Mouse (Mus musculus) kidney, adult 9 months (tissue): ENCODE measurements around the gene Phactr3.

Experiments used
- DNase-seq: peaks from one replicate; pipeline ENCODE4 v3.0.0; 2022

Gene Phactr3

GRCm38 (mm10) chr2:178137518-178137917 lies 18.7 kb downstream of the Phactr3 start:
- peak; percentile 25 for DNase-seq

- no peak for DNase-seq
Observed at GRCm38 (mm10) chr2:178141489-178141922, 22.7 kb downstream of the Phactr3 start.

DNA sequence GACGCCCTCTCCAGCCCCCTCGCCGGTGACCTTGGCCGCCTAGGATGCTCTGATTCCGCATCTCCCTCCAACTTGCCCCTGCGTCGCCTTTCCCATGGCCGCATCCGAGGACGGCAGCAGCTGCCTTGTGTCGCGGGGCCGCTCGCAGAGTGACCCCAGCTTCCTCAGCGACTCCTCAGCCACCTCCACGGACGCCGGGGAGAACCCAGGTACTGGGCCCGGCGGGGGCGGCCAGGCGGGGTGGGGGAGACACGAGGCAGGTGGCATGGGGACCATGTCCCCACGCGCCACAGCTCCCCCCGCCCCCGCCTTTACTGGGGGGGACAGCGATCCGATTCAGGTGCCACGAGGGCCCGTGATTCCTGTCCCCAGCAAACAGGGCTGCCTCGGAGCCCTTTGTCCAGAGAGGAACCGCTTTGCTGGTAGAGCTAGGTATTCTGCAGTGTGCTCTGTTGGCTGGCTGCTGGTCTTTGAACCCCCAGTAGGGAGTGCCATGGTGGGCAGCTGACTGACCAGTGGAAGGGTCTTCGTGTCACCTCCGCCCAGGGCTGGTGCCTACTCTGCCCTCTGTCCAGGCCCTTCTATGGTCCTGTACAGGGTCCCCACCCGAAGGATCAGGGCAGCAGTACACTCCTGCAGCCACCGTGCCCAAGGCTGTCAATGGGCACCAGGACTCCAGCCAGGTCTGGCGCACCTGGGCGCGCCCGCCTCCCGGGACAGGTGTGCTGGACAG lies 23.7 kb downstream of the Phactr3 start:
- no peak for DNase-seq

- DNase-seq = no peak
Observed at GRCm38 (mm10) chr2:178143024-178143415, 24.2 kb downstream of the Phactr3 start.

GRCm38 (mm10) chr2:178143898-178144297 lies 25.1 kb downstream of the Phactr3 start:
- no peak for DNase-seq

GRCm38 (mm10) chr2:178149312-178149711 lies 30.5 kb downstream of the Phactr3 start:
- DNase-seq = no peak

DNA sequence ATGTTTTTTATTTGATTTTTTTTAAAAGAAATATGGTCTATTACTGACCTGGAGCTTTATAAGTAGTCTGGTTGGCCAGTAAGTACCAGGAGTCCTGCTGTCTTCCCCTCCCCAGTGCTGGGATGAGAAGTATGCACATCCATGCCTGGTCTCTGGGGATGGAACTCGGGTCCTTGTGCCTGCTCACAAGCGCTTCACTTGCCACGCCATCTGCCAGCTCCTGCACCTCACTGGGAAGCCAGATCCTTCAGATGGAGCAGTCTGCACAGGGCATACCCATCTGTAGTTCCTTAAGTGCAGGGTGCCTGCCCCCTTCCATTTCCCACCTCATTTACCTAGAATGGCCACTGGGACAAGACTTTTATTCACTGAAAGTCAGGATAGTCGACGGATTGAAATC lies 31.9 kb downstream of the Phactr3 start:
- DNase-seq = no peak

- DNase-seq = no peak
Observed at GRCm38 (mm10) chr2:178153601-178154000, 34.8 kb downstream of the Phactr3 start.

DNA sequence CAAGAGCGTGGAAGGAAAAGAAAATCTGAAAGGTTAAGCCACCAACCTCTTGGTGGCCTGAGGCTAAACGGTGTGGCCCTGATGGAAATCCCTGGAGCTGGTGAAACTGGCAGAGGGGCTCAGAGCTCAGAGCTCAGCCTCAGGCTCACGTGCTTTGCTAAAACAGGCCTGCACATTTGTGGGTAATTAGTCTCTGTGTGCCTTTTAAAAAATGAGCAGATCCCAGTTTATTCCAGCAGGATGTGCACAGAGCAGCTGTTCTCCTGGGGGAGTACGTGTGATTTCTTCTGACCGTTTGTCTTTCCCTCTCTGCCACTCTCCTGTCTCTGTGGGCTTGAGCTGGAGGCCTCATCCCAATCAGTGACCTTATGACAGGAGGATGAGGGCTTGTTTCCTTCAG lies 35.4 kb downstream of the Phactr3 start:
- DNase-seq = no peak

DNA sequence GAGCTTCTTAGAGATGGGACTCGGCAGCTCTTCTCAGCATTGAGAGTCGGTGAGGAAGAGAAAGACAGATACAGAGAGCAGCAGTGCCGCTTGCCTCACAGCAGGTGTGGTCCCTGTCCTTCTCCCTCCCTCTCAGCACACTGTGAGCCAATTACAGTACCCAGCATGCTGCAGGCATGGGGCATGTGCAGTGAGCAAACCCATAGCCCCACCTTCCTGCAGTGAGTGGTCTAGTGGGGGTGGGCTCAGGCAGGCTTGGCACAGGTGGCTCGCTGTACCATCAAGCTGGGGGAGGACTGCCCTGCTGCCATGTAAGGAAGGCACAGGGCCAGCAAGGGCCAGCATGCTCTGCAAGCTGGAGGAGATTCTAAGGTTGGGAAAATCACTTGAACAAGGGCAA lies 35.8 kb downstream of the Phactr3 start:
- DNase-seq = no peak

DNA sequence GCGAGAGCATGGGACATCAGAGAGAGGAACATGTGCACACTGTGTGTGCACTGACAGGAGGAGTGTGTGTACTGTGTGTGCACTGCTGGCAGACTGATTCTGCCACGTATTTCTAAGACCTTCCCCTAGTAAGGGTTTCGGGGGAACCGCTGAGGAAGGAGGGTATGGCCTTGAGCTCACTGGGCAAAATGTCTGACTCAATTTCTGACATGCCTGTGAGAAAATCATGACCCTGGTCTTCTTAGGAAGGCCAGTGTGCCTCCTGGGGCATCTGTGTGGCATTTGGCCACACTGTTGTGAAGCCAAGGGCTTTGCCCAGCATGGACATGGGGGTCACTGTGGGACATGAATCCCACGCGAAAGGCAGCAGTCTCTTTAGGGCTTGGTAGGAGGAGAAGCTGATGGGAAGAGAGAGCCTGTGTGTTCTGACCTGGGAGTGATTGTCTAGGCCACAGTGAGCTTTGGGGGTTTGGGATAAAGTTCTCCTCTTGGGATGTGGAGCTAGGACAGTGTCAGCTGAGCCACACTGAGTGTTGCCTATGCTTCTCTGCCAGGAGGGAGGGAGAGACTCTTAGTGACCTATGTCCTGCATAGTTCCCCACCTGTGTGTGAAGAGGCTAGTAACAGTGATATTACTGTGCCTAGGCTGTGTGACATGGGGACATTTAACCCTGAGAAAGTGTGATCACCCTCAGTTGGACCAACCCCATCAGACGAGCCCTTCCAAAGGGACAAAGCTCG lies 36.6 kb downstream of the Phactr3 start:
- no peak for DNase-seq

GRCm38 (mm10) chr2:178155917-178156282 lies 37.1 kb downstream of the Phactr3 start:
- DNase-seq = no peak

GRCm38 (mm10) chr2:178158936-178159335 lies 40.2 kb downstream of the Phactr3 start:
- no peak for DNase-seq

GRCm38 (mm10) chr2:178163981-178164380 lies 45.2 kb downstream of the Phactr3 start:
- no peak for DNase-seq

- no peak for DNase-seq
Observed at GRCm38 (mm10) chr2:178165943-178166342, 47.2 kb downstream of the Phactr3 start.

GRCm38 (mm10) chr2:178169983-178170382 lies 51.2 kb downstream of the Phactr3 start:
- DNase-seq = no peak

GRCm38 (mm10) chr2:178173951-178174350 lies 55.2 kb downstream of the Phactr3 start:
- DNase-seq = no peak

DNA sequence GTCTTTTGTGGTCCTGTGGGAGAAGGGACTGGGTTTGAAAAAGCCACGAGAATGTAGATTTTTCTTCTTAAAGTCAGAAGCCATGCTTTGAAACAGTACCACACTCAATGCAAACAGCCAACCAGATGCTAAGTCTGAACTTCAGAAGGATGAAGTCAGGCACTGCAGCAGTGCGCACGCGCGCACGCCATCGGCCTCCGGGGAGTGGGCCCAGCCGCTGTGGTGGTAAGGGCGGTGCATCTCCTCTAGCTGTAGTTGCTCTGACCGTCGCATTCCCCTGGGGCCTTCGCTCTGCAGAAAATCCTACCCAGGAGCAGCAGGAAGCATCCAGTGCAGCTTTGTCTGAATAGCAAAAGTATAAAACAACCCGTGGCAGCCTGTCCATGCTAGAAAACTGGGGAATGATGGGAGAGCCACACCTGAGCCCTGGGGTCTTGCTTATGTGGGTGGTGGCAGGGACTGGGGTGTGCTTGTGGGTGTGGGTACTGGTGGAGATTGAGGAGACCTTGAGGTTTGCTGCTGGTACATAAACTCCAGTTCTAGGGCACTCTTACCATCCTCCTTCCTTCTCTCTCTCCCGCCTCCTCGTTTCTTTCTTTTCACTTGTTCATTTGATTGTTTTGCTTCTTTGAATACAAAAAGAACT lies 56.6 kb downstream of the Phactr3 start:
- DNase-seq = no peak

GRCm38 (mm10) chr2:178184251-178184650 lies 65.5 kb downstream of the Phactr3 start:
- no peak for DNase-seq

GRCm38 (mm10) chr2:178184862-178185261 lies 66.1 kb downstream of the Phactr3 start:
- DNase-seq = no peak

GRCm38 (mm10) chr2:178188988-178189387 lies 70.2 kb downstream of the Phactr3 start:
- DNase-seq = no peak

DNA sequence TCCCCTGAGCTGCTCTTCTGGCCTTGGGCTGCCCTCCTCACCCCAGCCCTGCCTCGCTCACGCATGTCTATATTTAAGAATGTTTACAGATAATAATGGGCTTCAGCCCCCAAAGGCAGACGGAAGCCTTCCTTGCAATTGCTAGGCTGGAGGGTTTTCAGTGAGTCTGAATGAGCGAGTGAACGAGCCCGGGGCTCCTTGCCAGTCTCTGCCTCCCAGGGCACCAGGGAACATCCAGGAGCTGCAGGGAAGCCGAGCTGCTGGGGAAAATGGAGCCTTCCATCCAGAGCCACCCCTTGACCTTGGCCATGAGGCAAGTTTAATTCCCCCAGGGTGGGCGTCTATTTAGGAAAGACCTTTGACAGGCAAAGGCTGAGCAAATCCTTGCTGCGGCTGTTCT lies 74.1 kb downstream of the Phactr3 start:
- no peak for DNase-seq

- no peak for DNase-seq
Observed at GRCm38 (mm10) chr2:178193445-178193844, 74.7 kb downstream of the Phactr3 start.

DNA sequence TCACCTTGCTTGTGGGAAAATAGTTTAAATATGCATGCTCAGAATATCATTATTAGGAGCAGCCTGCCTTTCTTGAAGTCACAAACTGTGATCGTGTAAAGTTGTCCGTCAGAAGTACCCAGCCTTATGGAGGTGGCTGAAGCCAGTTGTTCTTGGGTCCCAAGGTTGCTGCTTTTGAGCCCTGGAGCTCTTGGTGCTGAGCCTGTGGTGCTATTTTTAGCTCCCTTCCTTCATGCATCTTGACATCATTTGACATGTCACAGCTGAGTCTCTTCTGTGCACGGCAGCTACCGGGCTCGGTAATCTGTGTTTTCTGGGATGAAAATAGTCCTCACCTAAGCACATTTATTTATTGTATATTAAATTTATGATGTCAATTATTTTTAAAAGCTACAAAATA lies 76.1 kb downstream of the Phactr3 start:
- peak; percentile 0 for DNase-seq
